Mouse (Mus musculus) mouse trophoblast stem cell (cell line): ENCODE data around the gene Kifap3.
"Not testable (repeated sequence)": the region's sequence is repeated elsewhere in the genome, so short reads cannot be mapped to it uniquely, and the experiment has no call there.

Experiments
- in situ Hi-C, 2 experiments: fragments of 300-500 bp; cut with MseI, MboI; formaldehyde crosslinking; loops; 2 replicates in 1 of 2; 3 replicates in 1 of 2; pipeline ENCODE4 v1.15.1; 2025

Kifap3 gene

DNA sequence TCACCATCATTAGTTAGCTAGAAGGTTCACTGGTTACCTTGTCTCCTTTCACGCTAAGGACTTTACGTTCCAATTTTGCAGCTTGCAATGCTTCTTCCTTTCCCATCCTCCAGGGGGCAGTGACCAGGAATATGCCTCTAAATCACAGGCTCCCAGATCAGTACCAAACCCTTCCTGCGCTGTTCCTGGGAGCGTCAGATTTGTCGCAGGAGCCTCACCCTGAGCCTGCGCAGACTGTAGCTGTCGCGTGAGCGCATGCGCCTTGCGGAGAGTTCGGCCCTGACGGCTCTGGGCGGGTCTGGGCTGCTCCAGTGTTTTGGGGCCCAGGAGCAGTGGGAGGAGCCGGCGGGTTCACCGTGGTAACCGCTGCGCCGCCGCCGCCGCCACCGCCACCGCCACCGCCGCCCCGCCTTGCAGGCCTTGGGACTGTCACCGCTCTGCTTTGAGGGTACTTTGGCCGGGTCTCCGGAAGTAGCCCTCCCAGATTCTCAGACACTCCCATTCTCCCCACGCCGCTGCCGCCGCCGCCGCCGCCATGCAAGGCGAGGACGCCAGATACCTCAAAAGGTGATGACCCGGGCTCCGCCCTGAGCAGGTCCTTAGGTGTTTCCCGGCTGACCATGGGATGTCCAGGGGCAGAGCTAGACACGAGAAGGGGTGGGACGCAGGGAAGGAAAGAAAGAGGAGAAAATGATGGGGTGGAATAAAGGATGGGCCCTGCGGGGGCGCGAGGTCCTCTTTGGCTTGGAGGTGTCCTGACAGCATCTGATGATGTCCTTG is at the start of gene Kifap3:
TSS of gene Kifap3 (plus strand) at position 248 of the 780 bp plus-strand sequence.
- in situ Hi-C loops, result no loop called here

- in situ Hi-C loops, result not testable (repeated sequence)
Observed at GRCm38 (mm10) chr1:163731166-163731565, 48.2 kb upstream of the Kifap3 start.

- in situ Hi-C loops, result no loop called here
Observed at GRCm38 (mm10) chr1:163736441-163737238, 42.7 kb upstream of the Kifap3 start.

DNA sequence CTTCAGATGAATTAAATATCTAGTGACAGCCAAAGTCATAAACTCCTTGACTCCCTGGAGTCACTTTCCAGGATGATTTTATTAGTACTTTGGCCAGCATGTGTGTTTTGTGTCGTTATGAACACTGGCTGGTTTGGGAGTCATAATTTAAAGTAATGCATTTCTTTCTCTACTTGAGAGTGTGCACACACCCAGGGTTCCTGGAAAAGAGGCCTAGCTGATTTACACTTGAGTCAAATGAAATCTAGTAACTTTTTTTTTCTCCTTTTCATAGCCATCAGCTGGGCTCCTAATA is 42.2 kb upstream of the Kifap3 start:
- in situ Hi-C loops, result no loop called here

- in situ Hi-C loops, result no loop called here
Observed at GRCm38 (mm10) chr1:163751360-163751992, 27.9 kb upstream of the Kifap3 start.

- in situ Hi-C loops, result no loop called here
Observed at GRCm38 (mm10) chr1:163757462-163758207, 21.7 kb upstream of the Kifap3 start.

GRCm38 (mm10) chr1:163783577-163783976 is 4.2 kb downstream of the Kifap3 start:
- in situ Hi-C loops, result not testable (repeated sequence)

DNA sequence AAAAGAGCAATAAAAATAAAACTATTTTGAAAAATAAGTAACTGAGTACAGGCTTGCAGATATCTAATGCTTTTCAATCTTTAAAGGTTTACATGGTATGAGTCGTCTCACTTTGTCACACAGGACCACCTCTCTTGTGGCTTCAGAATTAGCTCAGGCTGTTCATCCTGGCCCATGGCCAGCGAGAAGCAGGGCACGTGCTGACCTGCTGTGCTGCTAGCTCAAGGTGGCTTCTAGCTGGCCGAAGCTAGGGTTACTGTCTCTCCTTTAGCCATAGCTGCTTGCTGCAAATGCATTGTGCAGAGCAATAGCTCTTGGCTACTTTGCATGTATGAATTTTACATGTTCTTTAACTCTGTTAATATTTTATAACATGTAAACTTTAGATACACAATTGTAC is 42.0 kb downstream of the Kifap3 start:
- in situ Hi-C loops, result no loop called here

- in situ Hi-C loops, result no loop called here
Observed at GRCm38 (mm10) chr1:163829482-163829881, 50.1 kb downstream of the Kifap3 start.

GRCm38 (mm10) chr1:163834066-163834465 is 54.7 kb downstream of the Kifap3 start:
- in situ Hi-C loops, result no loop called here

- in situ Hi-C loops, result no loop called here
Observed at GRCm38 (mm10) chr1:163835062-163835461, 55.7 kb downstream of the Kifap3 start.

DNA sequence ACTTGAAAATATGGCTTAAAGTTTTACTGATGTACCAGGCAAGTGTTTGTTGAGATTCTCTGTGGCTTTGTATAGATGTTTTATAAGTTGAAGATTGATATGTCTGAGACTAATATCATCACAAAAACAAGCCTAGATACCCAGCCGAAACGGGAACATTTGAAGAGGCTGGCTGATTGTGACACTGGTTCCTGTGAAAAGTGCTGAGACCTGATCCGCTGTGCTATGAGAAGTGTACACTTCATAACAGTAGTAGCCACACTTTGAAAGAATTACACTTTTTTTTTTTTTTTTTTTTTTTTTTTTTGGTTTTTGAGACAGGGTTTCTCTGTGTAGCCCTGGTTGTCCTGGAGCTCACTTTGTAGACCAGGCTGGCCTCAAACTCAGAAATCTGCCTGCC is 59.1 kb downstream of the Kifap3 start:
- in situ Hi-C loops, result not testable (repeated sequence)

GRCm38 (mm10) chr1:163840555-163840954 is 61.2 kb downstream of the Kifap3 start:
- in situ Hi-C loops, result no loop called here

- in situ Hi-C loops, result no loop called here
Observed at GRCm38 (mm10) chr1:163842238-163842637, 62.9 kb downstream of the Kifap3 start.

DNA sequence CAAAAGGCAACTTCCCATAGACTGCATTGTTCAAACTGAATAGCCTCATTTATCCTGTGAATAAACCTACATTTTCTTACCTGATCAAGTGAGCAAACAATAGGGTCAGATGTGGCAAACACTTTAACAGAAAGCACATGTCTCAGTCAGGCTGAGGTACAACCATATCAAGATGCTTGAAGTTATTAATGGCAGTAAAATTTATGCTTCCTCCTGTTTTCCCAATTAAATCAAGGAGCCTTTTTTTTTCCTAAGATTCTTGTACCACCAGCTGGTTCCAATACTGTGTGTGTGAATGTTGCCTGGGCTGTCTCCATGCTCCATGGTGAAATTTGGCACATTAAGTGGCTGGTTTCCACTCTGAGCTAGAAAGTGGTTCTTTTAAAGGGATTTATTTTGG is 64.5 kb downstream of the Kifap3 start:
- in situ Hi-C loops, result no loop called here

- in situ Hi-C loops, result no loop called here
Observed at GRCm38 (mm10) chr1:163852884-163853560, 73.6 kb downstream of the Kifap3 start.

DNA sequence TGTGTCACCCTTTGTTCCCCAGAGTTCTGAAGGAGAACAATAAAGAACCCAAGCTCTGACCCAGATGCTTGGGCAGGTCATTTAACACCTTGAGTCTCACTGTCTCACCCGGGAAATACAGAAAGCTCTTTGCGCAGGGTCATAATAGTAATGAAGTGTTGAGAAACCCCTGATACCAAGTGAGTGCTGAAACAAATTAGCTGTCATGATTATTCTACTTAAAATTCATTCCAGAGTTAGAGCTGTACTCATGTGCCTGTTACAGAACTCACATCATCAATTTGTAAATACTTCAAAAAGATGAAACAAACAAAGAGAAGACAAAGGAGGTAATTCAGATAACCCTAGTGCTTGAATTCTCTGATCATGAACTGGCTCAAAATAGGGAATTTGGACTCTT is 79.0 kb downstream of the Kifap3 start:
- in situ Hi-C loops, result no loop called here

- in situ Hi-C loops, result no loop called here
Observed at GRCm38 (mm10) chr1:163861538-163861937, 82.2 kb downstream of the Kifap3 start.

DNA sequence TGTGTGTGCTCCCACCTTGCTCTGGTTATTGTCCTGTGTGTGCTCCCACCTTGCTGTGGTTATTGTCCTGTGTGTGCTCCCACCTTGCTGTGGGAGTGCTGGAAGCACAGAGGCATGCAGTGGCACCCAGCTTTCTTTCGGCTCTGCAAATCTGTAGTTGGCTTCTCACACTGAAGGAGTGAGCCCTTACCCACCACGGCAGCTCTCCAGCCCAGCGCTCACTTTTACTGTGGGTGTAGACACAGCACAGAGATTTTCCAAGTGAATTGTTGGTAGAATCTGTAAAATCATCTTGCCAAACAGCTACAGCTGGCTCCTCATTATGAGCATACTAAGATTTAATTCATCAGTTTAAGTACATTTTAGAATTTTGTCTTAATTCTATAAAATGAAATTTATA is 93.8 kb downstream of the Kifap3 start:
- in situ Hi-C loops, result no loop called here

GRCm38 (mm10) chr1:163889629-163890028 is 110.2 kb downstream of the Kifap3 start:
- in situ Hi-C loops, result no loop called here

DNA sequence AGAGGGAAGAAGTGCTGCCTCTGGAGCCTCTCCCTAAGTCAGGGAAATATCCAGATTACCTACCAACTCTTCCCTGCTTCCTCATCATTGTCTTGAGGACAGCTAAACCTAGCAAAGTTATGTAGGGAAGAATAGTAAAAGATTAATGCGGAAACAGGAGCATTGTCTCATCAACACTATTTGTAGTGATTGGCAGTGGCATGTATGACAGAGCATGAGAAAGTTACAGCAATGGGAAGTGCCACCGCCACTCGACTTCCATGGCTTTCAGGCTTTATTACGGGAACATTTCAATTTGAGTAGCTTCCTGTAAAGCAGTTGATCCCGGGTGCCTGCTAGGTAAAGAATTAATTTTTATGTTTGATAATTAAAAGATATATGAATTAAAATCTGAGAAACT is 113.9 kb downstream of the Kifap3 start:
- in situ Hi-C loops, result no loop called here
